Mouse (Mus musculus) layer of hippocampus, adult 9-11 months (tissue): ENCODE results near the gene Aym1.
"Not testable (repeated sequence)": the region's sequence is repeated elsewhere in the genome, so short reads cannot be mapped to it uniquely, and the experiment has no call there.

Experiments
- DNase-seq: peaks from one replicate; pipeline ENCODE4 v3.0.0; 2022

The Aym1 gene

GRCm38 (mm10) chr5:113354311-113354710, 2.8 kb upstream of the Aym1 start:
- peak; percentile 50 for DNase-seq

- DNase-seq = no peak
Measured at GRCm38 (mm10) chr5:113357656-113358055, 562 bp downstream of the Aym1 start.

GRCm38 (mm10) chr5:113358833-113359232, 1.7 kb downstream of the Aym1 start:
- no peak for DNase-seq

- DNase-seq = no peak
Measured at GRCm38 (mm10) chr5:113361283-113361682, 4.2 kb downstream of the Aym1 start.

GRCm38 (mm10) chr5:113362258-113362996, 5.3 kb downstream of the Aym1 start:
- no peak for DNase-seq

GRCm38 (mm10) chr5:113363177-113363576, 6.1 kb downstream of the Aym1 start:
- DNase-seq = no peak

GRCm38 (mm10) chr5:113365921-113366320, 8.8 kb downstream of the Aym1 start:
- DNase-seq = peak; percentile 73

- not testable (repeated sequence) for DNase-seq
Measured at GRCm38 (mm10) chr5:113367726-113368125, 10.6 kb downstream of the Aym1 start.

GRCm38 (mm10) chr5:113369262-113369868, 12.3 kb downstream of the Aym1 start:
- no peak for DNase-seq

- DNase-seq = no peak
Measured at GRCm38 (mm10) chr5:113372449-113372848, 15.4 kb downstream of the Aym1 start.

GRCm38 (mm10) chr5:113372995-113373950, 16.2 kb downstream of the Aym1 start:
- DNase-seq = peak; percentile 44

- DNase-seq = no peak
Measured at GRCm38 (mm10) chr5:113374290-113374689, 17.2 kb downstream of the Aym1 start.

- peak; percentile 42 for DNase-seq
Measured at GRCm38 (mm10) chr5:113375783-113376182, 18.7 kb downstream of the Aym1 start.

- DNase-seq = no peak
Measured at GRCm38 (mm10) chr5:113376292-113376691, 19.2 kb downstream of the Aym1 start.

GRCm38 (mm10) chr5:113379416-113379815, 22.3 kb downstream of the Aym1 start:
- DNase-seq = no peak

GRCm38 (mm10) chr5:113380553-113380952, 23.5 kb downstream of the Aym1 start:
- no peak for DNase-seq

GRCm38 (mm10) chr5:113382580-113382979, 25.5 kb downstream of the Aym1 start:
- DNase-seq = no peak

GRCm38 (mm10) chr5:113393766-113394165, 36.7 kb downstream of the Aym1 start:
- DNase-seq = peak; percentile 40

- no peak for DNase-seq
Measured at GRCm38 (mm10) chr5:113396286-113396934, 39.3 kb downstream of the Aym1 start.

- no peak for DNase-seq
Measured at GRCm38 (mm10) chr5:113397443-113398317, 40.6 kb downstream of the Aym1 start.

GRCm38 (mm10) chr5:113402702-113403101, 45.6 kb downstream of the Aym1 start:
- peak; percentile 49 for DNase-seq

- no peak for DNase-seq
Measured at GRCm38 (mm10) chr5:113407346-113407745, 50.3 kb downstream of the Aym1 start.
